Mouse (Mus musculus): ENCODE measurements at regions not wholly inside any gene's neighbourhood (a gene's known extent, or its start where the extent isn't known, plus 50 kb on each side); places are given as distances from the start of the nearest gene placed in this dataset.

GRCm38 (mm10) chr9:85538557-85538956, 210.6 kb downstream of the Ibtk start:
- CTCF ChIA-PET: no interaction called here
- POLR2A ChIA-PET: no interaction called here

GRCm38 (mm10) chr9:85528421-85528820, 201.3 kb upstream of the Tent5a start:
- ChIA-PET CTCF (no interaction called here), POLR2A (interaction anchor here in 1 of 4 experiments (0.7 kb wide), 1 partner anchor 1814 kb away, joined by 4 read pairs; no protein-coding TSS in a partner anchor)

- CTCF ChIA-PET: no interaction called here
- POLR2A ChIA-PET: no interaction called here
Measured at GRCm38 (mm10) chr9:85524733-85525132, 197.6 kb upstream of the Tent5a start.

- CTCF ChIA-PET: no interaction called here
Measured at GRCm38 (mm10) chr9:85521342-85521741, 194.2 kb upstream of the Tent5a start.

GRCm38 (mm10) chr9:85520941-85521340, 193.8 kb upstream of the Tent5a start:
- ChIA-PET CTCF (no interaction called here), POLR2A (no interaction called here)

More at GRCm38 (mm10) chr9:85521342-85521741, 194.2 kb upstream of the Tent5a start:
- POLR2A ChIA-PET: no interaction called here

GRCm38 (mm10) chr9:85499006-85499405, 171.9 kb upstream of the Tent5a start:
- CTCF ChIA-PET: no interaction called here
- POLR2A ChIA-PET: no interaction called here

GRCm38 (mm10) chr9:85497348-85497747, 170.2 kb upstream of the Tent5a start:
- ChIA-PET CTCF (no interaction called here), POLR2A (interaction anchor here in 2 of 4 experiments (0.8 to 1.1 kb wide), 2 partner anchors 8 to 76 kb away, joined by 3 to 4 read pairs; no protein-coding TSS in a partner anchor)

- ChIA-PET CTCF (no interaction called here), POLR2A (interaction anchor here in 1 of 4 experiments (1.1 kb wide), 1 partner anchor 9 kb away, joined by 3 read pairs; no protein-coding TSS in a partner anchor)
Measured at GRCm38 (mm10) chr9:85496506-85497239, 169.5 kb upstream of the Tent5a start.

- POLR2A ChIA-PET: no interaction called here
- CTCF ChIA-PET: no interaction called here
Measured at GRCm38 (mm10) chr9:85495056-85495455, 167.9 kb upstream of the Tent5a start.

- POLR2A ChIA-PET: no interaction called here
- CTCF ChIA-PET: no interaction called here
Measured at GRCm38 (mm10) chr9:85493760-85494159, 166.6 kb upstream of the Tent5a start.

GRCm38 (mm10) chr9:85490367-85490766, 163.2 kb upstream of the Tent5a start:
- ChIA-PET CTCF (no interaction called here), POLR2A (no interaction called here)

- CTCF ChIA-PET: no interaction called here
- POLR2A ChIA-PET: no interaction called here
Measured at GRCm38 (mm10) chr9:85487915-85488314, 160.8 kb upstream of the Tent5a start.

GRCm38 (mm10) chr9:85487052-85487668, 160.0 kb upstream of the Tent5a start:
- POLR2A ChIA-PET: no interaction called here

GRCm38 (mm10) chr9:85485749-85486148, 158.6 kb upstream of the Tent5a start:
- CTCF ChIA-PET: no interaction called here
- POLR2A ChIA-PET: no interaction called here

More at GRCm38 (mm10) chr9:85487052-85487668, 160.0 kb upstream of the Tent5a start:
- CTCF ChIA-PET: no interaction called here

- CTCF ChIA-PET: no interaction called here
- POLR2A ChIA-PET: no interaction called here
Measured at GRCm38 (mm10) chr9:85483248-85483647, 156.1 kb upstream of the Tent5a start.

GRCm38 (mm10) chr9:85480566-85480965, 153.4 kb upstream of the Tent5a start:
- POLR2A ChIA-PET: interaction anchor here in 1 of 4 experiments (0.5 to 0.6 kb wide), 2 partner anchors 116 to 1828 kb away, joined by 3 to 4 read pairs; no protein-coding TSS in a partner anchor
- CTCF ChIA-PET: no interaction called here

- ChIA-PET POLR2A (no interaction called here), CTCF (no interaction called here)
Measured at GRCm38 (mm10) chr9:85475214-85475613, 148.1 kb upstream of the Tent5a start.

GRCm38 (mm10) chr9:85470264-85470821, 143.2 kb upstream of the Tent5a start:
- ChIA-PET POLR2A (interaction anchor here in 1 of 4 experiments (0.5 kb wide), 1 partner anchor 237 kb away, joined by 4 read pairs; no protein-coding TSS in a partner anchor), CTCF (no interaction called here)

GRCm38 (mm10) chr9:85469288-85469687, 142.1 kb upstream of the Tent5a start:
- ChIA-PET POLR2A (interaction anchor here in 1 of 4 experiments (0.6 kb wide), 1 partner anchor 162 kb away, joined by 3 read pairs; no protein-coding TSS in a partner anchor), CTCF (no interaction called here)

GRCm38 (mm10) chr9:85466671-85467070, 139.5 kb upstream of the Tent5a start:
- CTCF ChIA-PET: no interaction called here

More at GRCm38 (mm10) chr9:85466671-85467070, 139.5 kb upstream of the Tent5a start:
- POLR2A ChIA-PET: no interaction called here

Measured in embryonic stem cell, embryonic (primary cell).